Mouse (Mus musculus): ENCODE measurements around the gene Apobec2.

- TF ChIP-seq POLR2A (IDR thresholded peaks at IDR 0.05; ENCODE audit: control insufficient read depth, extremely low read depth, insufficient read depth, low read length, poor library complexity): no peak
- no peak for TF ChIP-seq CTCF (IDR thresholded peaks at IDR 0.05; ENCODE audit: borderline replicate concordance, control insufficient read depth, extremely low read depth, insufficient read depth, low read length, poor library complexity)
Measured at GRCm38 (mm10) chr17:48466769-48467394, 34.2 kb upstream of the Apobec2 start.
